Mouse (Mus musculus): ENCODE data around the gene Slc7a4. TPM values are rescaled to one million over a fixed set of nuclear protein-coding genes. Genes with fewer than 3 reads are reported as not detected.

The Slc7a4 gene
- total and polyA plus RNA-seq, 3 experiments, result 2.3 to 5.7 (median 2.9) TPM

- intact Hi-C loops (cut with DNase I), result no loop called here
- no peaks in the 10 kb centered on the region for H3K27me3 ChIP-seq (ENCODE audit: control insufficient read depth, insufficient read depth, low read length)
Measured at GRCm38 (mm10) chr16:17527606-17528005, 55.4 kb downstream of the Slc7a4 start.

GRCm38 (mm10) chr16:17526223-17526622 is 56.8 kb downstream of the Slc7a4 start:
- intact Hi-C loops (cut with DNase I), result no loop called here
- Histone ChIP-seq H3K27ac (no peak overlapping the region), H3K4me3 (no peak overlapping the region), H3K27me3 (ENCODE audit: control insufficient read depth, insufficient read depth, low read length) (no peaks in the 10 kb centered on the region), H3K36me3 (ENCODE audit: control insufficient read depth, insufficient read depth, low read length) (no peaks in the 10 kb centered on the region), H3K9ac (ENCODE audit: low read depth, low read length) (no peak overlapping the region), H3K4me1 (ENCODE audit: control insufficient read depth, insufficient read depth, low read length) (peaks cover 2% of the 10 kb centered on the region; the same call in 1 of the 2 replicates), H3K79me2 (replicated peaks; ENCODE audit: control insufficient read depth, insufficient read depth, low read length) (no peaks in the 10 kb centered on the region)
- TF ChIP-seq CTCF (IDR thresholded peaks at IDR 0.05), result no peak
- no peak for TF ChIP-seq EP300 (IDR thresholded peaks at IDR 0.05; ENCODE audit: insufficient read depth, low read depth, low read length)
- no peak for TF ChIP-seq POLR2A (IDR thresholded peaks at IDR 0.05; ENCODE audit: insufficient read depth, low read depth, low read length)
- DNase-seq, result no peak
- 93% methylated on average over 6 of the region's 6 CpGs for WGBS

More at GRCm38 (mm10) chr16:17527606-17528005, 55.4 kb downstream of the Slc7a4 start:
- Histone ChIP-seq H3K4me3 (no peak overlapping the region), H3K4me1 (ENCODE audit: control insufficient read depth, insufficient read depth, low read length) (peaks cover 4% of the 10 kb centered on the region; the same call in 1 of the 2 replicates), H3K36me3 (ENCODE audit: control insufficient read depth, insufficient read depth, low read length) (no peaks in the 10 kb centered on the region), H3K79me2 (replicated peaks; ENCODE audit: control insufficient read depth, insufficient read depth, low read length) (no peaks in the 10 kb centered on the region), H3K27ac (no peak overlapping the region), H3K9ac (ENCODE audit: low read depth, low read length) (no peak overlapping the region)
- no peak for DNase-seq
- no peak for TF ChIP-seq EP300 (IDR thresholded peaks at IDR 0.05; ENCODE audit: insufficient read depth, low read depth, low read length)
- no peak for TF ChIP-seq POLR2A (IDR thresholded peaks at IDR 0.05; ENCODE audit: insufficient read depth, low read depth, low read length)
- TF ChIP-seq CTCF (IDR thresholded peaks at IDR 0.05), result no peak

GRCm38 (mm10) chr16:17525524-17525923 is 57.5 kb downstream of the Slc7a4 start:
- no peak for TF ChIP-seq POLR2A (IDR thresholded peaks at IDR 0.05; ENCODE audit: insufficient read depth, low read depth, low read length)
- TF ChIP-seq CTCF (IDR thresholded peaks at IDR 0.05), result no peak
- TF ChIP-seq EP300 (IDR thresholded peaks at IDR 0.05; ENCODE audit: insufficient read depth, low read depth, low read length), result no peak
- no peaks in the 10 kb centered on the region for H3K36me3 ChIP-seq (ENCODE audit: control insufficient read depth, insufficient read depth, low read length)
- H3K79me2 ChIP-seq (replicated peaks; ENCODE audit: control insufficient read depth, insufficient read depth, low read length), result no peaks in the 10 kb centered on the region
- H3K27me3 ChIP-seq (ENCODE audit: control insufficient read depth, insufficient read depth, low read length), result no peaks in the 10 kb centered on the region
- H3K4me3 ChIP-seq, result no peak overlapping the region
- DNase-seq, result no peak
- peaks cover 2% of the 10 kb centered on the region; the same call in 1 of the 2 replicates for H3K4me1 ChIP-seq (ENCODE audit: control insufficient read depth, insufficient read depth, low read length)
- intact Hi-C loops (cut with DNase I), result no loop called here
- WGBS, result 77% methylated on average over 3 of the region's 3 CpGs
- no peak overlapping the region for H3K9ac ChIP-seq (ENCODE audit: low read depth, low read length)
- no peak overlapping the region for H3K27ac ChIP-seq

- Histone ChIP-seq H3K4me1 (ENCODE audit: control insufficient read depth, insufficient read depth, low read length) (no peaks in the 10 kb centered on the region), H3K27ac (no peak overlapping the region), H3K27me3 (ENCODE audit: control insufficient read depth, insufficient read depth, low read length) (no peaks in the 10 kb centered on the region), H3K4me3 (no peak overlapping the region), H3K79me2 (replicated peaks; ENCODE audit: control insufficient read depth, insufficient read depth, low read length) (no peaks in the 10 kb centered on the region), H3K9ac (ENCODE audit: low read depth, low read length) (no peak overlapping the region), H3K36me3 (ENCODE audit: control insufficient read depth, insufficient read depth, low read length) (no peaks in the 10 kb centered on the region)
- no peak for DNase-seq
- intact Hi-C loops (cut with DNase I), result no loop called here
- WGBS, result 93% methylated on average over 11 of the region's 11 CpGs
- no peak for TF ChIP-seq EP300 (IDR thresholded peaks at IDR 0.05; ENCODE audit: insufficient read depth, low read depth, low read length)
- no peak for TF ChIP-seq CTCF (IDR thresholded peaks at IDR 0.05)
- TF ChIP-seq POLR2A (IDR thresholded peaks at IDR 0.05; ENCODE audit: insufficient read depth, low read depth, low read length), result no peak
Measured at GRCm38 (mm10) chr16:17524156-17524555, 58.9 kb downstream of the Slc7a4 start.

Other genes starting within 250 kb of the Slc7a4 start
- 10 to 100 TPM; 15.5 to 17.0 TPM for gene Snap29, start 177.2 kb downstream of the Slc7a4 start, total RNA-seq (2021)
- gene Snap29, start 177.2 kb downstream of the Slc7a4 start, polyA plus RNA-seq (2012; rRNA removed), result 5.0 and 8.1 TPM in 2 replicates
- gene Pi4ka, start 176.9 kb downstream of the Slc7a4 start, total RNA-seq (2021), result 10 to 100 TPM; 56.4 to 57.1 TPM
- gene Pi4ka, start 176.9 kb downstream of the Slc7a4 start, polyA plus RNA-seq (2012; rRNA removed), result 49.0 and 61.2 TPM in 2 replicates
- gene Crkl, start 131.2 kb downstream of the Slc7a4 start, total RNA-seq (2021), result 10 to 100 TPM; 26.2 to 27.2 TPM
- gene Crkl, start 131.2 kb downstream of the Slc7a4 start, polyA plus RNA-seq (2012; rRNA removed), result 31.2 and 36.5 TPM in 2 replicates
- gene Aifm3, start 93.6 kb downstream of the Slc7a4 start, total RNA-seq (2021), result under 1 TPM in 1 of 2 experiments, not detected in 1; 0.14 TPM
- gene Aifm3, start 93.6 kb downstream of the Slc7a4 start, polyA plus RNA-seq (2012; rRNA removed), result 0.08 and 0.09 TPM in 2 replicates
- 10 to 100 TPM; 24.3 to 28.5 TPM for gene Lztr1, start 74.5 kb downstream of the Slc7a4 start, total RNA-seq (2021)
- gene Lztr1, start 74.5 kb downstream of the Slc7a4 start, polyA plus RNA-seq (2012; rRNA removed), result 98.0 and 104 TPM in 2 replicates
- gene Thap7, start 52.1 kb downstream of the Slc7a4 start, total RNA-seq (2021), result 10 to 100 TPM; 13.3 to 16.0 TPM
- gene Thap7, start 52.1 kb downstream of the Slc7a4 start, polyA plus RNA-seq (2012; rRNA removed), result 32.2 and 32.3 TPM in 2 replicates
- gene Lrrc74b, start 22.0 kb downstream of the Slc7a4 start, total RNA-seq (2021), result not detected
- 0.12 and 0.61 TPM in 2 replicates for gene Lrrc74b, start 22.0 kb downstream of the Slc7a4 start, polyA plus RNA-seq (2012; rRNA removed)
- under 1 TPM; 0.78 to 0.89 TPM for gene P2rx6, start 21.3 kb downstream of the Slc7a4 start, total RNA-seq (2021)
- 2.9 and 3.7 TPM in 2 replicates for gene P2rx6, start 21.3 kb downstream of the Slc7a4 start, polyA plus RNA-seq (2012; rRNA removed)
- 10 to 100 TPM; 16.9 to 18.4 TPM for gene Smpd4, start 36.1 kb upstream of the Slc7a4 start, total RNA-seq (2021)
- gene Smpd4, start 36.1 kb upstream of the Slc7a4 start, polyA plus RNA-seq (2012; rRNA removed), result 45.9 and 46.9 TPM in 2 replicates
- under 1 TPM; 0.26 to 0.32 TPM for gene Ccdc74a, start 63.3 kb upstream of the Slc7a4 start, total RNA-seq (2021)
- 0.16 and 0.47 TPM in 2 replicates for gene Ccdc74a, start 63.3 kb upstream of the Slc7a4 start, polyA plus RNA-seq (2012; rRNA removed)
- 10 to 100 TPM; 21.5 to 24.9 TPM for gene Med15, start 149.7 kb upstream of the Slc7a4 start, total RNA-seq (2021)
- gene Med15, start 149.7 kb upstream of the Slc7a4 start, polyA plus RNA-seq (2012; rRNA removed), result 37.3 and 44.3 TPM in 2 replicates
- gene Klhl22, start 176.4 kb upstream of the Slc7a4 start, total RNA-seq (2021), result 10 to 100 TPM; 17.3 to 18.6 TPM
- gene Klhl22, start 176.4 kb upstream of the Slc7a4 start, polyA plus RNA-seq (2012; rRNA removed), result 23.6 and 30.2 TPM in 2 replicates
- 1 to 10 TPM; 4.1 to 5.2 TPM for gene Scarf2, start 214.1 kb upstream of the Slc7a4 start, total RNA-seq (2021)
- gene Scarf2, start 214.1 kb upstream of the Slc7a4 start, polyA plus RNA-seq (2012; rRNA removed), result 10.8 and 13.4 TPM in 2 replicates
- not detected for gene B830017H08Rik, start 249.9 kb upstream of the Slc7a4 start, total RNA-seq (2021)
- gene B830017H08Rik, start 249.9 kb upstream of the Slc7a4 start, polyA plus RNA-seq (2012; rRNA removed), result not detected in 2 replicates